Mouse (Mus musculus) erythroblast, adult 5-6 weeks (primary cell): ENCODE measurements around the gene Ccr3. TPM values are rescaled to one million over a fixed set of nuclear protein-coding genes. Genes with fewer than 3 reads are reported as not detected.
"Not testable (repeated sequence)": the region's sequence is repeated elsewhere in the genome, so short reads cannot be mapped to it uniquely, and the experiment has no call there.

Experiments used
- ATAC-seq: replicated peaks from 2 replicates; pipeline ENCODE4 v1.8.0; 2016; ENCODE audit warnings: moderate number of reproducible peaks, mild to moderate bottlenecking, moderate TSS enrichment, inconsistent platforms; ENCODE audit not compliant: poor library complexity, low FRiP score, severe bottlenecking
- total RNA-seq, 2 experiments: library from RNA; stranded (forward) in 1 of 2; stranded (reverse) in 1 of 2; fragments of 150-400 nt in 1 of 2; fragments of 200-764, 138-1000 nt in 1 of 2; gene quantifications; 2 replicates each; pipeline versions ENCODE4 v1.2.3 to v1.2.4; 2015 to 2017; ENCODE audit warnings: low replicate concordance in 2 of 2

Gene Ccr3
- total RNA-seq, 2 experiments from 2014 or later: 15.9 to 33.2 TPM

GRCm38 (mm10) chr9:124038158-124038582 lies 16.4 kb downstream of the Ccr3 start:
- no peak for ATAC-seq

- no peak for ATAC-seq
These were observed 17.2 kb downstream of the Ccr3 start for GRCm38 (mm10) chr9:124038949-124039348.

GRCm38 (mm10) chr9:124040932-124041331 lies 19.2 kb downstream of the Ccr3 start:
- ATAC-seq: no peak

- ATAC-seq: no peak
These were observed 31.8 kb downstream of the Ccr3 start for GRCm38 (mm10) chr9:124053532-124053931.

GRCm38 (mm10) chr9:124056158-124056709 lies 34.5 kb downstream of the Ccr3 start:
- ATAC-seq: no peak

- peak; percentile 67 for ATAC-seq
These were observed 38.0 kb downstream of the Ccr3 start for GRCm38 (mm10) chr9:124059660-124060352.

- ATAC-seq: not testable (repeated sequence)
These were observed 40.0 kb downstream of the Ccr3 start for GRCm38 (mm10) chr9:124061474-124062432.

- ATAC-seq: no peak
These were observed 44.9 kb downstream of the Ccr3 start for GRCm38 (mm10) chr9:124066572-124067103.

GRCm38 (mm10) chr9:124068098-124069058 lies 46.6 kb downstream of the Ccr3 start:
- no peak for ATAC-seq

GRCm38 (mm10) chr9:124071506-124071905 lies 49.7 kb downstream of the Ccr3 start:
- no peak for ATAC-seq

GRCm38 (mm10) chr9:124079803-124080202 lies 58.0 kb downstream of the Ccr3 start:
- ATAC-seq: peak; percentile 35

GRCm38 (mm10) chr9:124080471-124080870 lies 58.7 kb downstream of the Ccr3 start:
- not testable (repeated sequence) for ATAC-seq

Other genes with a start within 250 kb of the Ccr3 start
- gene Cxcr6, start 215.5 kb upstream of the Ccr3 start, total RNA-seq (2015; ENCODE audit: low replicate concordance): 1.3 TPM in 1 of 2 replicates, not detected in the other
- 0.77 and 1.3 TPM in 2 replicates for gene Cxcr6, start 215.5 kb upstream of the Ccr3 start, total RNA-seq (2017; ENCODE audit: low replicate concordance)
- gene Fyco1, start 170.1 kb upstream of the Ccr3 start, total RNA-seq (2015; ENCODE audit: low replicate concordance): 10.9 and 12.3 TPM in 2 replicates
- 6.5 and 9.1 TPM in 2 replicates for gene Fyco1, start 170.1 kb upstream of the Ccr3 start, total RNA-seq (2017; ENCODE audit: low replicate concordance)
- not detected in 2 replicates for gene Xcr1, start 159.9 kb upstream of the Ccr3 start, total RNA-seq (2015; ENCODE audit: low replicate concordance)
- gene Xcr1, start 159.9 kb upstream of the Ccr3 start, total RNA-seq (2017; ENCODE audit: low replicate concordance): 0.70 TPM in 1 of 2 replicates, not detected in the other
- gene Ccr1, start 53.3 kb upstream of the Ccr3 start, total RNA-seq (2015; ENCODE audit: low replicate concordance): 12.3 and 17.3 TPM in 2 replicates
- 12.1 and 14.9 TPM in 2 replicates for gene Ccr1, start 53.3 kb upstream of the Ccr3 start, total RNA-seq (2017; ENCODE audit: low replicate concordance)
- not detected in 2 replicates for gene Ccr1l1, start 43.6 kb upstream of the Ccr3 start, total RNA-seq (2015; ENCODE audit: low replicate concordance)
- 1.4 and 1.6 TPM in 2 replicates for gene Ccr1l1, start 43.6 kb upstream of the Ccr3 start, total RNA-seq (2017; ENCODE audit: low replicate concordance)
- 71.1 and 79.2 TPM in 2 replicates for gene Ccr2, start 80.0 kb downstream of the Ccr3 start, total RNA-seq (2015; ENCODE audit: low replicate concordance)
- gene Ccr2, start 80.0 kb downstream of the Ccr3 start, total RNA-seq (2017; ENCODE audit: low replicate concordance): 65.7 and 81.8 TPM in 2 replicates
- 0.42 TPM in 1 of 2 replicates, not detected in the other for gene Ccr5, start 99.6 kb downstream of the Ccr3 start, total RNA-seq (2015; ENCODE audit: low replicate concordance)
- 0.26 and 0.42 TPM in 2 replicates for gene Ccr5, start 99.6 kb downstream of the Ccr3 start, total RNA-seq (2017; ENCODE audit: low replicate concordance)